Mouse (Mus musculus) ES-Bruce4 (cell line): Measurements from ENCODE around the gene Mcm9.

ENCODE experiments used
- CTCF ChIP-seq: IDR thresholded peaks from one replicate; pipeline ENCODE4 v1.8.1; 2011; ENCODE audit warnings: low read depth, low read length
- POLR2A ChIP-seq: IDR thresholded peaks from one replicate; pipeline ENCODE4 v1.8.1; 2011; ENCODE audit warnings: low read length; ENCODE audit not compliant: insufficient read depth

DNA sequence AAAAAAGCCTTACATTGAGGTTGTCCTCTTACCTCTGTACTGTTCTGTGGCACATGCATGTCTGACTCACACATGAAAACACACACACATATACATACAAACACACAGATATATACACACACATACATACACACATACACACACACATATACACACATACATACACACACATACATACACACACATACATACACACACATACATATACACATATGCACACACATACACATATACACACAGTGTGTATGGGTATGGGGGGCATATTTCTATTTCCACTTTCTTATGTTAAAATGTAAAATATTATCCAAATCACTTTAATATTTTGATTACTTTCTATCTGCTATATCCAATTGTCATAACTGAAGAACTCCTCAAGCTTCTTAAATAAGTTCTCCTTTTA is 121.6 kb downstream of the Mcm9 start:
- TF ChIP-seq POLR2A: no peak
- no peak for TF ChIP-seq CTCF
